Mouse (Mus musculus) lung, embryonic 16.5 days (tissue): ENCODE measurements around the gene Ttc39d. TPM values are rescaled to one million over a fixed set of nuclear protein-coding genes. Genes with fewer than 3 reads are reported as not detected.

ENCODE experiments used
- ATAC-seq: fragments of 200-750 bp; cut with Nextera tagmentation; 2 replicates; pipeline ENCODE4 v1.8.0; 2017; ENCODE audit warnings: low read depth, mild to moderate bottlenecking, moderate library complexity
- H3K27ac ChIP-seq: fragments of 300-500 bp; sonication (generic); 2 replicates; pipeline ENCODE4 v1.5.1; 2014; ENCODE audit warnings: mild to moderate bottlenecking, control low read depth, low read length
- H3K27me3 ChIP-seq: fragments of 300-500 bp; sonication (generic); 2 replicates; pipeline ENCODE4 v1.6.1; 2014; ENCODE audit warnings: low read depth, low read length, mixed read lengths; ENCODE audit not compliant: control insufficient read depth, insufficient read depth
- H3K36me3 ChIP-seq: fragments of 300-500 bp; sonication (generic); 2 replicates; pipeline ENCODE4 v1.6.1; 2014; ENCODE audit warnings: low read length; ENCODE audit not compliant: control insufficient read depth, insufficient read depth
- H3K4me1 ChIP-seq: fragments of 300-500 bp; sonication (generic); replicated peaks from 2 replicates; pipeline ENCODE4 v1.6.1; 2014; ENCODE audit warnings: low read length, mixed read lengths; ENCODE audit not compliant: control insufficient read depth, insufficient read depth
- H3K4me2 ChIP-seq: fragments of 300-500 bp; sonication (generic); 2 replicates; pipeline ENCODE4 v1.6.1; 2014; ENCODE audit warnings: low read depth, low read length, control low read depth
- H3K4me3 ChIP-seq: fragments of 300-500 bp; sonication (generic); 2 replicates; pipeline ENCODE4 v1.5.1; 2014; ENCODE audit warnings: mild to moderate bottlenecking, low read length, control low read depth
- H3K9ac ChIP-seq: fragments of 300-500 bp; sonication (generic); 2 replicates; pipeline ENCODE4 v1.6.1; 2014; ENCODE audit warnings: low read length, control low read depth
- H3K9me3 ChIP-seq: fragments of 300-500 bp; sonication (generic); 2 replicates; pipeline ENCODE4 v1.6.1; 2016; ENCODE audit warnings: low read length; ENCODE audit not compliant: control insufficient read depth
- WGBS: fragments of 180-500 bp; shearing (Covaris S2); extraction: QIAGEN DNeasy Blood & Tissue Kit; methylation state at CpG from one replicate; pipeline ENCODE4 v1.1.7; 2014; 5-methylcytosine and 5-hydroxymethylcytosine counted together
- polyA plus RNA-seq: library from polyadenylated mRNA; unstranded; fragments of >200 nt; fragmentation: Nextera tagmentation; extraction: Ambion mirVana; gene quantifications from 2 replicates; pipeline ENCODE4 v1.2.1, GENCODE M21; 2015

The Ttc39d gene
- 0.24 TPM in 2 replicates for polyA plus RNA-seq

DNA sequence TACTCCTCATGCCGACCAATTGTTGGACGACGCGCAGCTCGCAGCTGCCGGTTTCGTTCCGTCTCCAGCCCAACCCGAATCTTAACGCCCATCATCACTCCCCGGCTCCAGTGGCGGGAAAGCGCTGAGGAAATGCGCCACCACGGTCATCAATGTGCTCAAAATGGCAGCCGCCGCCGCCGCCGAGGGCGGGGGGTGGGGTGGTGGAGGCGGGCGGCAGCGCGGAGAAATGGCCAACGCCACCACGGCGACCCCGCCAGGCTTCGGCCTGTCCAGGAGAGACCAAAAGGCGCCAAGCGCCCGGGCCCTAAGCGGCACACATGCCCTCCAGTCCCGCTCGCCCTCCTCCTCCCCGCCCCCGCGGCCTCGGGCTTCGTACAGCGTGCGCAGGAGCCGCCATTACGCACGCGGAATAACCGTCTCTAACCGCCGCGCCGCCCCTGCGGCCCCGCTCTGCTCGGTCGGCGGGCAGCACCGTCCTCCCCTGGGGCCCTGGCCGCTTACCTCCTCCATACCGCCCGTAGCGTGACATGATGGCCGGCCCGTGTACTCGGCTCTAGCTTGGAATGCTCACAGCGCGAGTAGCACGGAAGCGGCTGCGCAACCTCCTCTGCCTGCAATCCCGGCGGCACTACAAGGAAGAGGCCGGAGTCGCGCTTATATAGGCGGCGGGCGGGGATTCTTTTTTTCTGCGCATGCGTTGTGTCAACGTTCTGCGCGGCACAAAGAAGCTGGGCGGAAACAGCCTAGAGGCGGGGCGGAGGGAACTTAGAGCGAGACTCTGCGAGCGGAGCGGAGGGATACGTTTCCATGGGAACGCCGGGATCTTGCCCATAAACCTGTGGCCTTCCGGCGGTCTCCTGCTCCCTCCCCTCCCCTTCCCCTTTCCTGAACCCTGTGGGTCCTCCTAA lies at the start of gene Ttc39d, which contains the start of gene Srsf7:
TSS of gene Ttc39d (plus strand) at position 790 of the 911 bp plus-strand sequence.
TSS of gene Srsf7 (minus strand) at position 637 of the 911 bp plus-strand sequence.
- WGBS: under 1% methylated on average over 87 of the region's 95 CpGs
- H3K9me3 ChIP-seq: no peaks in the 10 kb centered on the region
- peak; percentile 96 for ATAC-seq

DNA sequence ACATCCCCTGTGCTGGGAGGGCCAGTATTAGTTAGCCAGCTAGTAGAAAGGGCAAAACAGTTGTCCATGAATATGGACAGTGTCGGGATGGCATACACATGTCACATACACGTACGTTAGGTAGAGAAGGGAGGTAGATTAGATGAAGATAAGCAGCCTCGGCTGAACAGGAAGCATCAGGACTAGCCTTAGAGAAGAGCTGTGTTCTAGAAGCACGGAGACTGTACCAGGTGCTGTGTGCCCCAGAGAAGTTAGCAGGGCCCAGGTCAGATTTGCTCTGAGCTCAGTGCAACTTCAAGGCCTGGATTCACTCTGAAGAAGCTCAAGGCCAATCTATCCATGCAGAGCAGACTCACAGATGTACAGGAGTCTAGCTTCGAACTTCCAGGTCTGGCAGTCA lies 49.8 kb upstream of the Ttc39d start:
- Histone ChIP-seq H3K36me3 (no peaks in the 10 kb centered on the region), H3K27me3 (no peaks in the 10 kb centered on the region), H3K4me2 (no peak overlapping the region), H3K9me3 (no peaks in the 10 kb centered on the region), H3K4me3 (no peak overlapping the region), H3K27ac (no peak overlapping the region), H3K4me1 (peaks cover 8% of the 10 kb centered on the region; the same call in 1 of the 2 replicates), H3K9ac (no peak overlapping the region)
- no peak for ATAC-seq
- WGBS: 82% methylated on average over 6 of the region's 6 CpGs

More for the DNA sequence above, at the start of gene Ttc39d, which contains the start of gene Srsf7:
- Histone ChIP-seq H3K9ac (peak within 1 kb of the TSS; percentile 98), H3K4me3 (peak within 1 kb of the TSS; percentile 65), H3K27ac (peak within 1 kb of the TSS; percentile 99), H3K4me2 (peak within 1 kb of the TSS; percentile 72), H3K27me3 (no peaks in the 10 kb centered on the region), H3K36me3 (peaks cover 23% of the 10 kb centered on the region), H3K4me1 (0 out of 2 replicates have a peak, but pooled peaks cover 8% of the 10 kb centered on the region)

DNA sequence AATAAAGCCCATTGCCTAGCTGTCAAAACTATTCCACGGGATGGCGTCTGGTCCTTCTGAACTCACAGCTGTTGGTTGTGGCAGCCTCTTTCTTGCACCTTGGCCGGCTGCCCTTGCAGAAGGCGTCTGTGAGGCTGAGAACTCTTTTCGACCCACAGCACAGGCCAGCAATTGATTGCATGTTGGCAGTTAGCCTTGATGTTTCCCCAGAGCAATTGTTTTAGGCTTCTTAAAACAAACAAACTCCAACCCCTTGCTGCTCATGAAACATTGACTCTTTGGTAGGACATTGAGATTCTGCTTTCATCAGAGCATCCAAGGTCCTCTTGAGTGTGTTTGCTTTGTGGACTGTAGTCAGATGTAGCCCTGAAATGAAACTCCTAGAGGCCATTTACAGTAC lies 46.8 kb upstream of the Ttc39d start:
- 36% methylated on average over 5 of the region's 5 CpGs for WGBS
- Histone ChIP-seq H3K4me1 (peaks cover 10% of the 10 kb centered on the region; the same call in 1 of the 2 replicates), H3K4me3 (no peak overlapping the region), H3K4me2 (no peak overlapping the region), H3K9me3 (no peaks in the 10 kb centered on the region), H3K27me3 (no peaks in the 10 kb centered on the region), H3K9ac (no peak overlapping the region), H3K27ac (peak overlapping the region; percentile 47; the same call in 1 of the 2 replicates), H3K36me3 (no peaks in the 10 kb centered on the region)
- peak; percentile 93 for ATAC-seq

DNA sequence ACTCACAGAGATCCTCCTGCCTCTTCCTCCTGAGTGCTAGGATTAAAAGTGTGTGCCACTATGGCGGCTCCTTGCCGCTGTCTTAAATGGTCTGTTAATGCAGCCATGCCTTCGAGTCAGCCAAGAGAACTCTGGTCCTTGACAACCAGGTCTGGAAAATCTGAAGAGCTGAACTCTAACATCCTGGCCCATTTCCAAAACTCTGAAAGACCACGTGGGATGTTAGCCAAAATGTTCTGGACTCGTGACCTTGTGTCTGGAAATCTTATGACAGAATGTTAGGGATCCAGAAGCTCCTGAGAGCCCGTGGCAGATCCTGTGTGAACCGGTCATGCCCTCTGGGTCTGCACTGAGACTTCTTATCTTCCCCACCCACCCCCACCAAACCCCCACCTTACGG lies 43.3 kb upstream of the Ttc39d start:
- Histone ChIP-seq H3K36me3 (no peaks in the 10 kb centered on the region), H3K9me3 (no peaks in the 10 kb centered on the region), H3K4me2 (no peak overlapping the region), H3K4me3 (no peak overlapping the region), H3K27me3 (no peaks in the 10 kb centered on the region), H3K9ac (no peak overlapping the region), H3K4me1 (peaks cover 28% of the 10 kb centered on the region), H3K27ac (no peak overlapping the region)
- ATAC-seq: no peak
- 63% methylated on average over 8 of the region's 8 CpGs for WGBS

DNA sequence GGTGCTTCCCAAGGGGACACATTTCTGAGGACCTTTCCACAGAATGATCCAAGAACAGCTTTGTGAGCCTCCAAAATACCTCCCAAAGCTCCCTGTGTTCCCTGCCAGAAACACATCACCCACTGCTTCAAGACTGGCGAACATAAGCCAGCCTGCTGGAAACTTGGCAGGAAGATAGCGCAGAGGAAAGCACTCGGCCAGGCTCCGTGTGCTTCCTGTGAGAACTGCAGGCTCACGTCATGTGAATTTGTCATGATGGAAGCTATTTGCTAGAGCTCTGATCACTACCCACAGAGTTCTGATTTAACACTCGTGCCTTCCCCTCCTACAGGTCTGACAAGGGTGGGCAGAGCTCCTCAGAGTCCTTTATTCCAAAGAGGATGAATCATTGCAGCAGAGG lies 41.5 kb upstream of the Ttc39d start:
- Histone ChIP-seq H3K27ac (peak overlapping the region; percentile 69), H3K9ac (no peak overlapping the region), H3K9me3 (no peaks in the 10 kb centered on the region), H3K4me3 (no peak overlapping the region), H3K4me2 (no peak overlapping the region), H3K36me3 (no peaks in the 10 kb centered on the region), H3K27me3 (no peaks in the 10 kb centered on the region), H3K4me1 (peaks cover 20% of the 10 kb centered on the region)
- 22% methylated on average over 6 of the region's 6 CpGs for WGBS
- peak; percentile 65 for ATAC-seq

DNA sequence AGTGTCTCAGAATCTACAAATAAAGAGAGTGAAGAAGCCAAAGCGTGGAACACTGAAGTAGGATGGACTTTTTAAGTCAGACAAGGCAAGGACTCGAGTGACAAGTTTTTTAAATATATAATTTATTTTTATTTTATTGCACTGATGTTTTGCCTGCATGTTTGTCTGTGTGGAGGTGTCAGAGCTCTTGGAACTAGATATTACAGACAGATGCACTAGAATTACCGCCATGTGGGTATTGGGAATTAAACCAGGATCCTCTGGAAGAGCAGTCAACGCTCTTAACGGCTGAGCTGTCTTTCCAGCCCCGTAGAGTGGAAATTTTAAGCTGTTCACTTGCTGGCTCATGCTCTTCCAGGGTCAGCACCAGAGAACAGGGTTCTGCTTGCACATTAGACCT lies 40.9 kb upstream of the Ttc39d start:
- Histone ChIP-seq H3K4me3 (no peak overlapping the region), H3K27ac (0 out of 2 replicates have a peak overlapping the region, but pooled peaks have one; percentile 69), H3K4me1 (peaks cover 20% of the 10 kb centered on the region), H3K27me3 (no peaks in the 10 kb centered on the region), H3K36me3 (no peaks in the 10 kb centered on the region), H3K4me2 (no peak overlapping the region), H3K9me3 (no peaks in the 10 kb centered on the region), H3K9ac (no peak overlapping the region)
- WGBS: 80% methylated on average over 6 of the region's 6 CpGs
- no peak for ATAC-seq

DNA sequence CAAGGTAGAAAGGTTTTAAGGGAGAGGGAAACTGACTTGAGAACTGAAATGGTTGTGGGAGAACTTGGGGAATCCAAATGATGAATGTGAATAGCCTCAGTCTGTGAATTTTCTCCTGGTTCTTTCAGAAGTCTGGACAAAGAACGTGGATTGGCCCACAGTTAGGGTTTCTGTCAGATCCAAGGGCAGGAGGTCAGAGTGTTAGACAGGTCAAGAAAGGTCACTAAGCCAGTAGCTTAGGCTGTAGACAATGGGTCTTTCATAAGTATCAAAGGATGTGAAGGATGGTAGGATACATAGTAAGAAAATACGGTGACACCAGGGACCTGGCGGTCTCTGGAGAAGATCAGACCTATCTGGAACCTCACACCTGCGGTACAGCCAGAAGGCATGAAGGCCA lies 39.8 kb upstream of the Ttc39d start:
- no peak overlapping the region for H3K27ac ChIP-seq
- no peak overlapping the region for H3K4me2 ChIP-seq
- no peak for ATAC-seq
- no peaks in the 10 kb centered on the region for H3K36me3 ChIP-seq
- 82% methylated on average over 4 of the region's 4 CpGs for WGBS
- no peak overlapping the region for H3K9ac ChIP-seq
- H3K4me1 ChIP-seq: peaks cover 20% of the 10 kb centered on the region
- H3K4me3 ChIP-seq: no peak overlapping the region
- no peaks in the 10 kb centered on the region for H3K27me3 ChIP-seq
- H3K9me3 ChIP-seq: no peaks in the 10 kb centered on the region

DNA sequence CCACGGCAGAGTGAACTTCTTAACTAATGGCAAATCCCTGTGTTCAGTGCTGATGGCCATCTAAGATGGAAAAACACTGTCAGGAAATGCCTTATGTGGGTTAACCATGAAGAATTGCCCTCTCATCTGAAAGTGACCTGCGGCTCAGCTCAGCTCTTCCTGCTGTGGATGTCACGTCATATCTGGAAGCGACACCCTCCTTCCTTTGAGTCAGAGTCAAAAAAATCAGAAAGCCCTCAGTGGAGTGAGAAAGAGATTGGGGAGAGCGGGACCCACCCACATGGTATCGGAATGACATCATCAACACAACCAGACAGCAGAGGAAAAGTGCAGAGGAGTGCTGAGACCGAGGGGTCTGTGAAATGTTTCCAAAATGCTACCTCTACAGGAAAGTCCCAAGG lies 39.4 kb upstream of the Ttc39d start:
- H3K9ac ChIP-seq: no peak overlapping the region
- no peak overlapping the region for H3K4me3 ChIP-seq
- H3K27ac ChIP-seq: no peak overlapping the region
- no peak for ATAC-seq
- no peak overlapping the region for H3K4me2 ChIP-seq
- H3K9me3 ChIP-seq: no peaks in the 10 kb centered on the region
- 35% methylated on average over 7 of the region's 7 CpGs for WGBS
- no peaks in the 10 kb centered on the region for H3K27me3 ChIP-seq
- H3K4me1 ChIP-seq: peaks cover 21% of the 10 kb centered on the region
- no peaks in the 10 kb centered on the region for H3K36me3 ChIP-seq

DNA sequence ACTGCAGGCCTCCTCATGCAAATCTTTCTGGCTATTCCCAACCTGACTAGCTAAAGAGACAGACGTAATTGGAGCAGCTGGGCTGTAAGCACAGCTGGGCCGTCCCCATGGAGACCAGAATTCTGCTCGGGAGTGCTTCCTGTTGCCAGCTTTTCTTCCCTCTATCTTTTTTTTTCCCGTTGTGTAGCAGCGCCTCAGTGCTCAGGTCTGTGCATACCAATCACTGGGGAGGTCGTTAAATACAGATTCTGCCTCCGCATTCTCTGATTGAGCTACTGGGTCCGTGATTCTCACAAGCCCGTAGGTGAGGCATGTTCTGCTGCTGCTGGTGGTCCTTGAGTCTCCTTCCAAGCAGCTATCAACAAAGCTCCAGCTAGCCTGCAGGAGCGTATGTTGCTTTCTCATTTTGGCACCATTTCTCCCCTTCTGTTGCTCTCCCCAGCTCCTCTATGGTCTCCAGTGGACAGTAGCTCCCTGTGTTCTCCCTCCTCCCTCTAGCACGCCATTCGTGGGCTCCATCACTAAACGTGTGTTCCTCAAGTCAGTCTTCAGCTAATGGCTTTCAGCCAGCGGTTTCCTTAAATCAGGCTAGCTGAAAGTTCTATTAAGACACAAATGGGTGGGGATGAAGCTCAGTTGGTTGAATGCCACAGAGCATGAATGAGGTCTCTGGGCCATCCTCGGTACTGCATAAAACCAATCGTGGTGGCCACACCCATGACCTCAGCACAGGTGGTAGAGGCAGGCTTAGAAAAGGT lies 38.7 kb upstream of the Ttc39d start:
- peak overlapping the region; percentile 39 for H3K4me2 ChIP-seq
- no peaks in the 10 kb centered on the region for H3K27me3 ChIP-seq
- peak; percentile 62; the same call in 1 of the 2 replicates for ATAC-seq
- H3K4me1 ChIP-seq: peaks cover 23% of the 10 kb centered on the region
- H3K36me3 ChIP-seq: no peaks in the 10 kb centered on the region
- 0 out of 2 replicates have a peak overlapping the region, but pooled peaks have one; percentile 2 for H3K4me3 ChIP-seq
- H3K9ac ChIP-seq: no peak overlapping the region; the same call in 1 of the 2 replicates
- 20% methylated on average over 16 of the region's 16 CpGs for WGBS
- H3K27ac ChIP-seq: no peak overlapping the region
- no peaks in the 10 kb centered on the region for H3K9me3 ChIP-seq
